In the genomic region with DNA sequence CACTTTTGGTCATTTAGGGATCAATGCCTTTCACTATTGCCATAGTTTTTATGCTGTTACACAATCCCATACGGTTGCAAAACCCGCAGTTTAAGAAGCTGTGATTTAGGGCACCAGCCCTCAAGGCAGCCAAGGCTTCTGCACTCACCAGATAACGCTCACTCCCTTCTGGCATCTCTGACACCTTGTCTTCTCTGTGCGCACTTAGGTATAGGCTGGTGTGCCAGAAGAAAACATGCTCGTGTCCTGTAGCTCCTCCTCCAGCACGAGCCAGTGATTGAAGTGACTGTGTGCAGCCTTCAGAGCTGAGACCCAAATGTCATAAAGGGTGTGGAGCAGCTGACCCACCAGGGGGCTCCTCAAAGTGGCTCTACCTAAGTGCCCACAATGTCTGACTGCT, we compare ENCODE assay signal across 11 mouse cellular contexts. TPM values are rescaled to one million over a fixed set of nuclear protein-coding genes. Genes with fewer than 3 reads are reported as not detected.
DNase-seq lines count a peak whose midpoint lies in the region; ATAC-seq lines count a peak whose summit lies in the region.
"Had no signal": no experiment of that assay in that cellular context is flagged by ENCODE, and none has a peak within 500 bp of the region (broad histone marks: within the 10 kb centered on the region; RNA-seq: fewer than 3 reads in every experiment).

No protein-coding gene starts in this region.

- intact Hi-C loops in gastrocnemius, postnatal 14 days (cut with DNase I; ENCODE audit: low total_unique reads): no loop called here

- WGBS in liver, embryonic 13.5 days (ENCODE audit: insufficient replicate concordance): 12% methylated on average over 6 of the region's 6 CpGs
- 39% methylated on average over 6 of the region's 6 CpGs for WGBS in stomach, embryonic 16.5 days

- peak; percentile 62 for ATAC-seq in liver, embryonic 13.5 days (ENCODE audit: low read depth)
- ATAC-seq in stomach, embryonic 16.5 days (ENCODE audit: insufficient read depth, low FRiP score): no peak
- ATAC-seq: forebrain, embryonic 16.5 days had no signal

- H3K9me3 ChIP-seq in liver, embryonic 13.5 days (replicated peaks): no peaks in the 10 kb centered on the region
- H3K9me3 ChIP-seq in stomach, embryonic 16.5 days (replicated peaks; ENCODE audit: control insufficient read depth, low read length): no peaks in the 10 kb centered on the region

- H3K27ac ChIP-seq in liver, embryonic 13.5 days: peak overlapping the region; percentile 86
- H3K27ac ChIP-seq in stomach, embryonic 16.5 days (ENCODE audit: low read length): peak overlapping the region; percentile 18

- peaks cover 16% of the 10 kb centered on the region for H3K36me3 ChIP-seq in liver, embryonic 13.5 days
- 0 out of 2 replicates have a peak, but pooled peaks cover 7% of the 10 kb centered on the region for H3K36me3 ChIP-seq in stomach, embryonic 16.5 days (ENCODE audit: control insufficient read depth, insufficient read depth, low read length)

- H3K4me1 ChIP-seq in liver, embryonic 13.5 days (replicated peaks): peaks cover 46% of the 10 kb centered on the region
- H3K4me1 ChIP-seq in stomach, embryonic 16.5 days (ENCODE audit: control insufficient read depth, insufficient read depth, low read length): peaks cover 22% of the 10 kb centered on the region

- peak overlapping the region; percentile 40 for H3K4me2 ChIP-seq in liver, embryonic 13.5 days
- no peak overlapping the region for H3K4me2 ChIP-seq in stomach, embryonic 16.5 days (ENCODE audit: low read depth, low read length)

- H3K9ac ChIP-seq in liver, embryonic 13.5 days: peak overlapping the region; percentile 93
- no peak overlapping the region for H3K9ac ChIP-seq in stomach, embryonic 16.5 days (ENCODE audit: low read length)

- peaks cover 38% of the 10 kb centered on the region for H3K27me3 ChIP-seq in liver, embryonic 13.5 days
- no peaks in the 10 kb centered on the region for H3K27me3 ChIP-seq in stomach, embryonic 16.5 days (ENCODE audit: control insufficient read depth, insufficient read depth, low read length)

- DNase-seq in adrenal gland, postnatal 14 days: peak; percentile 58
- no peak for DNase-seq in adrenal gland, adult 18-20 months (ENCODE audit: low spot score in 2 of 2)
- peak; percentile 13 for DNase-seq in lung, postnatal 25 days (ENCODE audit: low spot score)
- no peak for DNase-seq in lung, postnatal 10 days
- DNase-seq in liver, embryonic 13.5 days: peak; percentile 76
- no peak for DNase-seq in gastrocnemius, postnatal 14 days
- no peak for DNase-seq in urinary bladder, postnatal 4 days (ENCODE audit: low spot score in 2 of 2)
- DNase-seq: cerebellum, postnatal 25 days; midbrain, embryonic 14.5 days had no signal

- peak overlapping the region; percentile 7; the same call in 1 of the 2 replicates for H3K4me3 ChIP-seq in liver, embryonic 13.5 days (replicated peaks)
- H3K4me3 ChIP-seq in stomach, embryonic 16.5 days (replicated peaks; ENCODE audit: low read length): no peak overlapping the region

RNA-seq across cellular contexts. Expression of a gene that starts 2.5 kb away (rescaled TPM):
- total RNA-seq in adrenal gland, postnatal 14 days (2021): 334 and 370 TPM in 2 replicates
- total RNA-seq in adrenal gland, adult 18-20 months (2021): 100 to 1,000 TPM; 393 to 425 TPM
- 677 and 738 TPM in 2 replicates for polyA plus RNA-seq in liver, embryonic 13.5 days (2015; fragmentation: Nextera tagmentation; extraction: Ambion mirVana)
- 402 and 438 TPM in 2 replicates for polyA plus RNA-seq in stomach, embryonic 16.5 days (2015; fragmentation: Nextera tagmentation; extraction: Ambion mirVana)
- 100 to 1,000 TPM; 111 to 128 TPM for total RNA-seq in gastrocnemius, postnatal 14 days (2021)

RNA-seq across cellular contexts. Expression of a gene that starts 39.0 kb away (rescaled TPM):
- total RNA-seq in adrenal gland, postnatal 14 days (2021): 98.3 and 98.5 TPM in 2 replicates
- 10 to 100 TPM; 75.0 to 88.1 TPM for total RNA-seq in adrenal gland, adult 18-20 months (2021)
- polyA plus RNA-seq in liver, embryonic 13.5 days (2015; fragmentation: Nextera tagmentation; extraction: Ambion mirVana): 13.9 and 14.6 TPM in 2 replicates
- polyA plus RNA-seq in stomach, embryonic 16.5 days (2015; fragmentation: Nextera tagmentation; extraction: Ambion mirVana): 17.6 and 20.1 TPM in 2 replicates
- 10 to 100 TPM; 48.7 to 51.8 TPM for total RNA-seq in gastrocnemius, postnatal 14 days (2021)

RNA-seq across cellular contexts. Expression of a gene that starts 49.7 kb away (rescaled TPM):
- 0.60 TPM in 1 of 2 replicates, not detected in the other for total RNA-seq in adrenal gland, postnatal 14 days (2021)
- not detected for total RNA-seq in adrenal gland, adult 18-20 months (2021)
- 0.76 and 1.0 TPM in 2 replicates for polyA plus RNA-seq in liver, embryonic 13.5 days (2015; fragmentation: Nextera tagmentation; extraction: Ambion mirVana)
- 12.9 and 15.2 TPM in 2 replicates for polyA plus RNA-seq in stomach, embryonic 16.5 days (2015; fragmentation: Nextera tagmentation; extraction: Ambion mirVana)
- total RNA-seq in gastrocnemius, postnatal 14 days (2021): 1 to 10 TPM; 1.7 to 3.4 TPM

Comparison
In these comparisons a context has a peak if more than half of its experiments do, and no peak if none do; other contexts are left out.
1. DNase-seq: peak in adrenal gland, postnatal 14 days (single experiment), lung, postnatal 25 days (single experiment) and liver, embryonic 13.5 days (single experiment); none in adrenal gland, adult 18-20 months (0 of 2), lung, postnatal 10 days (single experiment), gastrocnemius, postnatal 14 days (single experiment) and urinary bladder, postnatal 4 days (0 of 2).